Mouse (Mus musculus) retina, postnatal 7 days (tissue): ENCODE results near the gene Zfp13.
A peak's percentile ranks its signal among the peaks of the same experiment; 100 is the strongest.

Source experiments
- DNase-seq: peaks from one replicate; pipeline ENCODE4 v3.0.0-alpha.2; 2012; ENCODE audit warnings: low read depth, low spot score

Gene Zfp13

GRCm38 (mm10) chr17:23592208-23592925 lies 6.9 kb downstream of the Zfp13 start:
- DNase-seq, result peak; percentile 96

GRCm38 (mm10) chr17:23587253-23587652 lies 12.0 kb downstream of the Zfp13 start:
- DNase-seq, result no peak

GRCm38 (mm10) chr17:23585721-23586491 lies 13.4 kb downstream of the Zfp13 start:
- DNase-seq, result peak; percentile 77

GRCm38 (mm10) chr17:23584786-23585185 lies 14.5 kb downstream of the Zfp13 start:
- DNase-seq, result no peak

GRCm38 (mm10) chr17:23575951-23576552 lies 23.2 kb downstream of the Zfp13 start:
- no peak for DNase-seq

- no peak for DNase-seq
These were observed 25.2 kb downstream of the Zfp13 start for GRCm38 (mm10) chr17:23574130-23574529.

GRCm38 (mm10) chr17:23572059-23572458 lies 27.2 kb downstream of the Zfp13 start:
- no peak for DNase-seq

- DNase-seq, result no peak
These were observed 28.2 kb downstream of the Zfp13 start for GRCm38 (mm10) chr17:23571084-23571483.

- DNase-seq, result no peak
These were observed 29.3 kb downstream of the Zfp13 start for GRCm38 (mm10) chr17:23570017-23570416.

GRCm38 (mm10) chr17:23568370-23568769 lies 30.9 kb downstream of the Zfp13 start:
- DNase-seq, result no peak

- DNase-seq, result no peak
These were observed 32.5 kb downstream of the Zfp13 start for GRCm38 (mm10) chr17:23566787-23567186.

GRCm38 (mm10) chr17:23564368-23564715 lies 34.9 kb downstream of the Zfp13 start:
- DNase-seq, result no peak

- peak; percentile 98 for DNase-seq
These were observed 35.5 kb downstream of the Zfp13 start, which contains the start of gene Zfp213 for GRCm38 (mm10) chr17:23563595-23564367. Zfp213 (minus strand) TSS chr17:23564238.

- no peak for DNase-seq
These were observed 39.5 kb downstream of the Zfp13 start for GRCm38 (mm10) chr17:23559767-23560166.

GRCm38 (mm10) chr17:23555243-23555916 lies 43.9 kb downstream of the Zfp13 start:
- DNase-seq, result no peak

- no peak for DNase-seq
These were observed 45.0 kb downstream of the Zfp13 start for GRCm38 (mm10) chr17:23554321-23554720.

- no peak for DNase-seq
These were observed 45.6 kb downstream of the Zfp13 start for GRCm38 (mm10) chr17:23553634-23554120.

GRCm38 (mm10) chr17:23552896-23553633 lies 46.2 kb downstream of the Zfp13 start:
- no peak for DNase-seq

- DNase-seq, result no peak
These were observed 47.3 kb downstream of the Zfp13 start for GRCm38 (mm10) chr17:23551963-23552362.

GRCm38 (mm10) chr17:23551416-23551815 lies 47.9 kb downstream of the Zfp13 start:
- DNase-seq, result no peak
